Mouse (Mus musculus) heart, postnatal 0 days (tissue): Measurements from ENCODE around the gene Cnp. TPM values are rescaled to one million over a fixed set of nuclear protein-coding genes. Genes with fewer than 3 reads are reported as not detected.

Experiments
- ATAC-seq: fragments of 200-750 bp; cut with Nextera tagmentation; 2 replicates; pipeline ENCODE4 v1.8.0; 2017; ENCODE audit warnings: low read depth, moderate number of reproducible peaks, moderate library complexity; ENCODE audit not compliant: insufficient read depth
- DNase-seq: peaks from one replicate; pipeline ENCODE4 v3.0.0-alpha.2; 2016; ENCODE audit warnings: low spot score
- H3K27ac ChIP-seq: fragments of 300-500 bp; sonication (generic); 2 replicates; pipeline ENCODE4 v1.5.1; 2014; ENCODE audit warnings: low read depth, mild to moderate bottlenecking
- H3K27me3 ChIP-seq: fragments of 300-500 bp; sonication (generic); 2 replicates; pipeline ENCODE4 v1.6.1; 2014; ENCODE audit warnings: low read length, mixed read lengths; ENCODE audit not compliant: control insufficient read depth, insufficient read depth
- H3K36me3 ChIP-seq: fragments of 300-500 bp; sonication (generic); replicated peaks from 2 replicates; pipeline ENCODE4 v1.6.1; 2014; ENCODE audit warnings: low read length, mixed read lengths; ENCODE audit not compliant: control insufficient read depth, insufficient read depth
- H3K4me1 ChIP-seq: fragments of 300-500 bp; sonication (generic); 2 replicates; pipeline ENCODE4 v1.6.1; 2014; ENCODE audit warnings: antibody characterized with exemption; ENCODE audit not compliant: control insufficient read depth, insufficient read depth
- H3K4me2 ChIP-seq: fragments of 300-500 bp; sonication (generic); 2 replicates; pipeline ENCODE4 v1.6.1; 2014; ENCODE audit warnings: low read depth, mild to moderate bottlenecking, low read length, moderate library complexity
- H3K4me3 ChIP-seq: fragments of 300-500 bp; sonication (generic); 2 replicates; pipeline ENCODE4 v1.5.1; 2014; ENCODE audit warnings: low read depth, low read length
- H3K9ac ChIP-seq: fragments of 300-500 bp; sonication (generic); replicated peaks from 2 replicates; pipeline ENCODE4 v1.6.1; 2014; ENCODE audit warnings: low read depth, low read length, mixed read lengths
- H3K9me3 ChIP-seq: fragments of 300-500 bp; sonication (generic); replicated peaks from 2 replicates; pipeline ENCODE4 v1.6.1; 2016; ENCODE audit warnings: low read length; ENCODE audit not compliant: control insufficient read depth
- CTCF ChIP-seq: IDR thresholded peaks from 2 replicates; pipeline ENCODE4 v1.5.1; 2016; ENCODE audit warnings: antibody characterized with exemption, control low read depth, low read depth
- EP300 ChIP-seq: IDR thresholded peaks from 2 replicates; pipeline ENCODE4 v1.6.1; 2016; ENCODE audit warnings: antibody characterized with exemption, low read depth
- WGBS: fragments of 180-500 bp; shearing (Covaris S2); extraction: QIAGEN DNeasy Blood & Tissue Kit; methylation state at CpG from one replicate; pipeline ENCODE4 v1.1.7; 2014; 5-methylcytosine and 5-hydroxymethylcytosine counted together
- polyA plus RNA-seq: library from polyadenylated mRNA; unstranded; fragments of >200 nt; fragmentation: Nextera tagmentation; extraction: Ambion mirVana; gene quantifications from 2 replicates; pipeline ENCODE4 v1.2.1, GENCODE M21; 2015
- total RNA-seq: library from RNA; depleted of rRNA; stranded (reverse); fragments of >200 nt; gene quantifications from 2 replicates; pipeline ENCODE4 v1.2.3, GENCODE M21; 2014; ENCODE audit warnings: low replicate concordance; rRNA removed

Gene Cnp
- total and polyA plus RNA-seq, 2 experiments from 2014 or later = 11.5 to 28.3 TPM

DNA sequence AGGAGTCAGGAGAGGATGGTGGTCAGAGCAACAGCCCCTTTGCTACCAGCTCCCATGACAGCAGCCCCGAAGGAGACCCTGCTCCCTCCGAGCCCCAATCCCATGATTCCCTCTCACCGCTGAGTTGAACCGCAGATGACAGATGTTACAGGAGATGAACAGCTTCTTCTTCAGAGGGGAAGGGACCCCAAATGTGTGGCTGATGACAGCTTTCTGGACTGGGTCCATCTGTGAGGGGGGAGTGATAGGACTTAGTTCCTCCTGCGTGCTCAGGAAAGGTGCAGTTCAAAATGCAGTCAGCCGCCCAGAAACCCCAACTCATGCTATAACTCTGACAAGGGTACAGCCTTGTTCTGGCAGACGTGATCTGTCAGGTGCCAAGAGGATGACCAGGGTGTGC is 59.8 kb downstream of the Cnp start:
- Histone ChIP-seq H3K9me3 (no peaks in the 10 kb centered on the region), H3K9ac (no peak overlapping the region), H3K4me2 (no peak overlapping the region), H3K27ac (no peak overlapping the region), H3K4me1 (no peaks in the 10 kb centered on the region), H3K4me3 (no peak overlapping the region), H3K27me3 (0 out of 2 replicates have a peak, but pooled peaks cover 7% of the 10 kb centered on the region), H3K36me3 (no peaks in the 10 kb centered on the region)
- no peak for TF ChIP-seq CTCF
- TF ChIP-seq EP300 = no peak
- ATAC-seq = no peak
- no peak for DNase-seq
- 55% methylated on average over 7 of the region's 7 CpGs for WGBS

GRCm38 (mm10) chr11:100640159-100640906 is 65.6 kb downstream of the Cnp start:
- Histone ChIP-seq H3K4me3 (peak overlapping the region; percentile 29), H3K36me3 (no peaks in the 10 kb centered on the region), H3K27me3 (peaks cover 23% of the 10 kb centered on the region), H3K9me3 (no peaks in the 10 kb centered on the region), H3K27ac (no peak overlapping the region), H3K9ac (no peak overlapping the region), H3K4me2 (peak overlapping the region; percentile 56), H3K4me1 (0 out of 2 replicates have a peak, but pooled peaks cover 5% of the 10 kb centered on the region)
- TF ChIP-seq EP300 = no peak
- peak; percentile 49 for TF ChIP-seq CTCF
- 9% methylated on average over 52 of the region's 52 CpGs for WGBS
- ATAC-seq (peak; percentile 64), DNase-seq (peak; percentile 53)

Other genes starting within 250 kb of the Cnp start
- gene Gast, start 240.5 kb upstream of the Cnp start, total RNA-seq = not detected in 2 replicates
- gene Gast, start 240.5 kb upstream of the Cnp start, polyA plus RNA-seq = not detected in 2 replicates
- 3.5 and 5.7 TPM in 2 replicates for gene Hap1, start 218.8 kb upstream of the Cnp start, total RNA-seq
- gene Hap1, start 218.8 kb upstream of the Cnp start, polyA plus RNA-seq = 2.0 TPM in 2 replicates
- 319 and 341 TPM in 2 replicates for gene Jup, start 177.1 kb upstream of the Cnp start, total RNA-seq
- 135 and 142 TPM in 2 replicates for gene Jup, start 177.1 kb upstream of the Cnp start, polyA plus RNA-seq
- gene P3h4, start 160.1 kb upstream of the Cnp start, total RNA-seq = 58.0 and 66.1 TPM in 2 replicates
- 39.3 and 42.9 TPM in 2 replicates for gene P3h4, start 160.1 kb upstream of the Cnp start, polyA plus RNA-seq
- 106 and 114 TPM in 2 replicates for gene Fkbp10, start 159.2 kb upstream of the Cnp start, total RNA-seq
- gene Fkbp10, start 159.2 kb upstream of the Cnp start, polyA plus RNA-seq = 93.0 and 95.9 TPM in 2 replicates
- gene Nt5c3b, start 133.1 kb upstream of the Cnp start, total RNA-seq = 54.4 and 68.3 TPM in 2 replicates
- 84.7 and 85.0 TPM in 2 replicates for gene Nt5c3b, start 133.1 kb upstream of the Cnp start, polyA plus RNA-seq
- gene Klhl10, start 133.0 kb upstream of the Cnp start, total RNA-seq = not detected in 2 replicates
- gene Klhl10, start 133.0 kb upstream of the Cnp start, polyA plus RNA-seq = 0.34 and 0.47 TPM in 2 replicates
- 10.3 and 16.6 TPM in 2 replicates for gene Klhl11, start 102.2 kb upstream of the Cnp start, total RNA-seq
- gene Klhl11, start 102.2 kb upstream of the Cnp start, polyA plus RNA-seq = 4.6 and 5.3 TPM in 2 replicates
- 68.4 and 75.6 TPM in 2 replicates for gene Acly, start 46.9 kb upstream of the Cnp start, total RNA-seq
- gene Acly, start 46.9 kb upstream of the Cnp start, polyA plus RNA-seq = 32.3 and 35.5 TPM in 2 replicates
- 0.23 and 0.39 TPM in 2 replicates for gene Ttc25, start 29.3 kb upstream of the Cnp start, total RNA-seq
- gene Ttc25, start 29.3 kb upstream of the Cnp start, polyA plus RNA-seq = 0.37 TPM in 2 replicates
- gene Nkiras2, start 44.3 kb downstream of the Cnp start, total RNA-seq = 113 and 134 TPM in 2 replicates
- 77.4 and 79.7 TPM in 2 replicates for gene Nkiras2, start 44.3 kb downstream of the Cnp start, polyA plus RNA-seq
- gene Dnajc7, start 45.3 kb downstream of the Cnp start, total RNA-seq = 82.2 and 98.5 TPM in 2 replicates
- gene Dnajc7, start 45.3 kb downstream of the Cnp start, polyA plus RNA-seq = 163 and 173 TPM in 2 replicates
- not detected in 2 replicates for gene Zfp385c, start 117.6 kb downstream of the Cnp start, total RNA-seq
- 0.25 and 0.40 TPM in 2 replicates for gene Zfp385c, start 117.6 kb downstream of the Cnp start, polyA plus RNA-seq
- 3.6 and 9.1 TPM in 2 replicates for gene Dhx58, start 129.4 kb downstream of the Cnp start, total RNA-seq
- 1.3 and 1.4 TPM in 2 replicates for gene Dhx58, start 129.4 kb downstream of the Cnp start, polyA plus RNA-seq
- 15.2 and 17.6 TPM in 2 replicates for gene Kat2a, start 137.6 kb downstream of the Cnp start, total RNA-seq
- 15.8 and 16.1 TPM in 2 replicates for gene Kat2a, start 137.6 kb downstream of the Cnp start, polyA plus RNA-seq
- gene Hspb9, start 138.9 kb downstream of the Cnp start, total RNA-seq = not detected in 2 replicates
- gene Hspb9, start 138.9 kb downstream of the Cnp start, polyA plus RNA-seq = 0.22 TPM in 1 of 2 replicates, not detected in the other
- 99.1 and 117 TPM in 2 replicates for gene Rab5c, start 163.3 kb downstream of the Cnp start, total RNA-seq
- 11.0 and 12.0 TPM in 2 replicates for gene Rab5c, start 163.3 kb downstream of the Cnp start, polyA plus RNA-seq
- gene Kcnh4, start 185.0 kb downstream of the Cnp start, total RNA-seq = not detected in 2 replicates
- gene Kcnh4, start 185.0 kb downstream of the Cnp start, polyA plus RNA-seq = not detected in 2 replicates
- gene Hcrt, start 188.0 kb downstream of the Cnp start, total RNA-seq = not detected in 2 replicates
- not detected in 2 replicates for gene Hcrt, start 188.0 kb downstream of the Cnp start, polyA plus RNA-seq
- gene Ghdc, start 196.1 kb downstream of the Cnp start, total RNA-seq = 8.2 and 13.0 TPM in 2 replicates
- 6.8 and 7.0 TPM in 2 replicates for gene Ghdc, start 196.1 kb downstream of the Cnp start, polyA plus RNA-seq